Mouse (Mus musculus) testis, postnatal 14 days (tissue): ENCODE data around the gene Rapgef2.

ENCODE experiments used
- DNase-seq: peaks from one replicate; pipeline ENCODE4 v3.0.0; 2021; ENCODE audit warnings: low spot score

Rapgef2 gene

GRCm38 (mm10) chr3:79283031-79283430, 3.3 kb downstream of the Rapgef2 start:
- no peak for DNase-seq

GRCm38 (mm10) chr3:79275856-79276645, 10.3 kb downstream of the Rapgef2 start:
- DNase-seq, result no peak

- DNase-seq, result no peak
Measured at GRCm38 (mm10) chr3:79273350-79273749, 13.0 kb downstream of the Rapgef2 start.

- no peak for DNase-seq
Measured at GRCm38 (mm10) chr3:79272939-79273338, 13.4 kb downstream of the Rapgef2 start.

DNA sequence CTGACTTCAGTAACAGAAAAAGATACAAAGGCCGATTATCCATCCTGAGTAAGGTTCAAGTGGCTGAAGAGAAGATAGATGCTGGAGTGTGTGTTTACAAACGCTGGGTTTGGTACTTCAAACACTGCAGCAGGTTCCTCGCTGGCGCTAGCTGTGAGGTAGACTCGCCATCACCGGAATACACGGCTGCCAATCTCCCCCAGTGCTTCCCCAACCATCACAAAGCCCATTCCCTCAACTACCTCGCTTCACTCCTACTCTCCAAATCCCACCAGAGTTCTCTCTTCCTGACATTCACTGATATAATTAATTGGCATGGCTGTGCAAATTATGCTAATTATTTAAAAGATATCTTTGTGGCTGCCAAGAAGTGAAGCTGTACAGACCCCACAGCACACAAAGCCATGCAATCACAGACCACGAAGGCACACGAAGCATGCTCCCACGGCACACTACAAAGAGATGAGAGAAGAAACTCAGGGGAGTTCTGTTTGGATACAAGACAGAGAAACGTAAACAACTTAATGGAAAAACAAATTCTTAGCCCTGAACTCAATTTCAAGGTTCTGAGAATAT, 15.2 kb downstream of the Rapgef2 start:
- DNase-seq, result no peak

DNA sequence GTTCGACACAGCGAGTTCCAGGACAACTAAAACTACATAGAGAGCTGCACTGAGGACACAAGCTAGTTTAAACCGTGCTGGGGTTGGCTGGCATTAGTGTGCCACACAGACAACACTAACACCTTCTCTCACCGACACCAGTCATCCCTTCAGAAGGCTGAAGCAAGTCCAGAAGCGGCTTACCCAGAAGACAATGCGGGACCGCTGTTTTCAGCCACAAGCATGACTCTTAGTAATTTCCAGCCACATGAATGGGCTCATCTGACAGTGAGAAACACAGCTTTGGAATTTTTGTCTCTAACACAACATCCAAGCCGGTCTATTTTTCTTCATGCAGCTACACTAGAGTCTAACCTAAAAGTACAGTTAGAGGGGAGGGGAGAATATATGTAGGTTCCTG, 16.4 kb downstream of the Rapgef2 start:
- no peak for DNase-seq

DNA sequence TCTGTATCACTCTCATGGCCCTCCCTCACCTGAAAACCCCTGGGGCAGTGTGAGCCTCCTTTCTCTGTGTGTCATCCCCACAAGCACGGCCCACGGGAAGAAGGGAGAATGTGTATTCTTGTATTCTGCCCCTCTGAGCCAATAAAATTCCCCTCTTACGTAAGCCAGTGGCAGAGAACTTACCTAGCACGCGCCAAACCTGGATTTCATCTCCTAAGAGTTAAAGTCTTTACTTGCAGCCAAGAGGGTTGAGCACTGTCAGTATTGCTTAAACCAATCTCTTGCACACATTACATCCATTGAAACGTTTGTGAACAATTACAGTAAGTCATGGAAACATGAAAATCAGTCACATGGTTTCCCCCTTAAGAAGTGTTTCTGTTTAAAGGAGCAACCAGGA, 19.3 kb downstream of the Rapgef2 start:
- no peak for DNase-seq

DNA sequence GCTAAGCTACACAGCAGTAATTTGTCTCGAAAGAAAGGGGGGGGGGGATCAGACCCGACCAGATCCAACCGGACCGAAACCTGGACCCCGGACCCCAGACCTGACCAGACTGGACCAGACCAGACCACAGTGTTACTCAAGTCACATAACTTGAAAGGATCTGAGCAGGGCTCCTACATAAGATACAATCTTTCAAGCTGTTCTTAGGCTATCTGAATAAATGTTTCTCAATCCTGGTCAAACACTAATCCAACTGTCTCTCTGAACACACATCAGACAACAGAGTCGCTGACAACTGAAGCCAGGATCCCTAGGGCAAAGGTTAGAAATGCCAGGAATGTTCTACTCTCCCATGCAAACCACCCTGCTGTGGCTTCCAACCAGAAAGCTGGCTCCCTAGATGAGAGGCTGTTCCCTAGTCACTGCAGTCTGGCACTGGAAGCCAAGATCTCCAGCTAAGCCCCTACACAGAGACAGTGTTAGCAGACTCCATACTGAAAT, 24.5 kb downstream of the Rapgef2 start:
- no peak for DNase-seq

GRCm38 (mm10) chr3:79254023-79254422, 32.3 kb downstream of the Rapgef2 start:
- no peak for DNase-seq

GRCm38 (mm10) chr3:79253416-79253815, 32.9 kb downstream of the Rapgef2 start:
- DNase-seq, result no peak

DNA sequence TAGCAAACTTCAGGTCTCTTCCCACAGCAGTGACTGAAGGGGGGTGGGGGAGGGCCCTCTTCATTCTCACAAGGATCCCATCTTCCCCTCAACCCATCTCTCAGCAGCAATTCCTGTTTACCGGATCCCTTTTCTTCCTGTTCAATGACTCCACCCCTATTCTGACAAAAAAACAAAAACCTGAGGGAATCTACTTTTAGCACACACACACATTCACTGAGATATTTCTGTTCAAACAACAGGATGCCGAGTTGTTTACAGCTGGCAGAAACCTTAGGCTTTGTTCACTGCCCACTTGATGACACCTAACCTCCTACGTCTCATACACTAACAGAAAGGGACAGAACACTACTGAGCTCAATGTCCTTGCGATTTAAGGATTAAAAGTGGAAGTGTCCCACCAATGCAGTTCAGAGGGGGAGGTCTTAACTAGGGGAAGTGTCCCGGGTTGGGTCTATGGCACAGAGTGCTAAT, 33.4 kb downstream of the Rapgef2 start:
- no peak for DNase-seq

DNA sequence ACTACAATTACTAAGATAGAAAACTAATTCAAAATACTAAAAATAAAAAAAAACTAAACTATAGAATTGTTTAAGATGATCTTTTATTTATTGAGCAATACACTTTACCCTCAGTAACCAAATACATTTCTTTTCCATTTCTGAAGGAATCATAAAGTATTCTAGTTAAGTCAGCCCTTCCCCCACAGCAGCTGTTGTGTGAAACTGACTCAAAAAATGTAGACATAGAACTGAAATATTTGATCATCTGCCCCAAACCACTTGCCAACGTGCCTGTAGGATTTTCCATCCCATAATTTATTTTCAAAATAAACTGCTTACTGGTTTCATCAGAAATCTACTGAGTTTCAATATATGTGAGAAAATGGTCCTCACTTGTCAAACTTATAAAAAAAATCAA, 36.4 kb downstream of the Rapgef2 start:
- no peak for DNase-seq

- DNase-seq, result no peak
Measured at GRCm38 (mm10) chr3:79248659-79249235, 37.6 kb downstream of the Rapgef2 start.

DNA sequence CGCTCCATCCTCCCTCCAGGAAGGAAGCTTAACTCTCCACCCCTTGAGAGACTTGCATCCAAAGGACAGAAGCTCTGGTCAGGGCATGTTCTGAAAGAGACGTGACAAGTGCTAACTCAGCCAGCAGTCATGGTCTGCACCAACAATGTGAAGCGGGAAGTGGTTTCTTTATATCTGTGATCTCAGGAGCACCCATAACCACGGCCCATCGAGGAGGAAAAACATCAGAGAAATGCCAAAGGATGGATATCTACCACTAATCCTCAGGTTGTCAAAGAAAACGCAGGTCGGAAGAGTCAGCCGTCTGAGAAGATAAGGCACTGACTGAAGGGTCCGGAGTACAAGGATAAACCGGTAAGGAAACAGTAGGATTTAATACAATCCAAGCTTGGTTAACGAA, 38.1 kb downstream of the Rapgef2 start:
- no peak for DNase-seq

DNA sequence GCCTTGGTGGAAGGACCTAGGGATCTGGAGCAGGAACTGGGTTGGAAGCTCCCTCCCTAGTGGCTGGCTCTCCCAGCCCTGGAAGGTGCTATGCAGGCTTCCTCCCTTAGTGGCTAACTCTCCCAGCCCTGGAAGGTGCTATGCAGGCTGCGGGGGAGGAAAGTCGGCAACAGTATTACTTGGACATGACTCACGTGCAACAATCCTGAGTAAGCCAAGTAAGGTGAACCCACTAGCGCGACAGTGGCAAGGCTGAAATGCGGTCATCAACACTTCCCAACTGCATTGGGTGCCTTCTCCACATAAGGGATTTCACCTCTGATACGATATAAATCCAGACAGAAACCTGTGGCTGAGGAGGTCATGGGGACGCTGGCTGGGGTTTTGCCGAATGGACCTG, 42.0 kb downstream of the Rapgef2 start:
- peak; percentile 34 for DNase-seq

- DNase-seq, result no peak
Measured at GRCm38 (mm10) chr3:79242922-79243705, 43.2 kb downstream of the Rapgef2 start.

DNA sequence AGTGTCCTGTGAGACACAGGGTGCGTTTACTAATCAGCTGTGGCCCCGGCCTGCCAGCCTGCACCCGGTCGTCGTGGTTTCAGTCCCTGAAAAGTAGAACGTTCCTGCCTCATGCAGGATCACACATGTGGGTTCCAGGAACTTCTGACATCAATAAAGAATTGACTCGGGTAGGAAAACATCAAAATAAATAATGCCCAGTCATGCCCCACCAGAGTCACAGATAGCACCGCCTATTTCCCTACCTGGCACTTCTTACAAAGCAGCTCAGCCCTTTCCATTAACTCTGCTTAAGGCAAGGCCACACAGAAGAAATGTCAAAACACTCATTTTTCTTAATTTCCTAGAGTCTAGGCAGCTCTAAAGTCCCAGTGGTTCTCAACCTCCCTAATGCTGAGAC, 44.0 kb downstream of the Rapgef2 start:
- DNase-seq, result no peak

- DNase-seq, result no peak
Measured at GRCm38 (mm10) chr3:79239066-79239462, 47.3 kb downstream of the Rapgef2 start.

- DNase-seq, result no peak
Measured at GRCm38 (mm10) chr3:79238456-79239065, 47.8 kb downstream of the Rapgef2 start.

GRCm38 (mm10) chr3:79237619-79238342, 48.5 kb downstream of the Rapgef2 start:
- no peak for DNase-seq

DNA sequence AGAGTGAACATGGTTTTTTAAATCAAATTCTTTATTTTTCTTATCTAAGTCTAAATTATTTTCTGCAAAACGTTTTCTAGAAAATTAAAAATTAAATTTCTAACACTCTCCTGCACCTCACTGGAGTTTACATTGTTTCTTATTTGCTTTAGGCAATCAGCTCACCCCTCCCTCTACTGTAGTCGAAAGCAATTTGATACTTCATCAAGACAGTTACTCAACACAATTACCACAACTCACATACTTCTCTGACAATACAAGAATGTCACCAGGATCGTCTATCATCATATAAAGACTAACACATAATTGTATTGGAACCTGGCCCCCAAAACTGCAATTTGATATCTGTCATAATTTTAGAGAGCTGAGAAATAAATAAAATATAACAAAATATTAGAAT, 51.8 kb downstream of the Rapgef2 start:
- no peak for DNase-seq
